Mouse (Mus musculus): ENCODE data around the gene Hist1h1b. TPM values are rescaled to one million over a fixed set of nuclear protein-coding genes. Genes with fewer than 3 reads are reported as not detected.
"Not testable (repeated sequence)": the region's sequence is repeated elsewhere in the genome, so short reads cannot be mapped to it uniquely, and the experiment has no call there.

The Hist1h1b gene
- polyA plus RNA-seq, 1 experiment from 2014 or later, result 8.1 TPM

GRCm38 (mm10) chr13:21745006-21745405, 35.4 kb downstream of the Hist1h1b start:
- no peak for ATAC-seq
- Histone ChIP-seq H3K9ac (ENCODE audit: low read depth, low read length) (no peak overlapping the region), H3K4me2 (replicated peaks; ENCODE audit: low read depth) (no peak overlapping the region), H3K36me3 (ENCODE audit: control insufficient read depth, insufficient read depth) (no peaks in the 10 kb centered on the region), H3K4me3 (ENCODE audit: low read depth, low read length) (no peak overlapping the region), H3K27ac (ENCODE audit: low read depth, low read length) (no peak overlapping the region), H3K27me3 (replicated peaks; ENCODE audit: control insufficient read depth, insufficient read depth, low read length) (no peaks in the 10 kb centered on the region), H3K9me3 (ENCODE audit: control insufficient read depth) (no peaks in the 10 kb centered on the region), H3K4me1 (replicated peaks; ENCODE audit: control insufficient read depth, insufficient read depth, low read length) (no peaks in the 10 kb centered on the region)
- WGBS, result 31% methylated on average over 1 of the region's 1 CpGs
- TF ChIP-seq CTCF (IDR thresholded peaks at IDR 0.05; ENCODE audit: low read depth), result no peak

- WGBS, result under 1% methylated on average over 44 of the region's 56 CpGs
- Histone ChIP-seq H3K4me2 (replicated peaks; ENCODE audit: low read depth) (peak within 1 kb of the TSS; percentile 71), H3K27ac (ENCODE audit: low read depth, low read length) (peak within 1 kb of the TSS; percentile 68), H3K9ac (ENCODE audit: low read depth, low read length) (peak within 1 kb of the TSS; percentile 42), H3K4me3 (ENCODE audit: low read depth, low read length) (peak within 1 kb of the TSS; percentile 32)
- peak; percentile 84 for ATAC-seq
- H3K27me3 ChIP-seq (replicated peaks; ENCODE audit: control insufficient read depth, insufficient read depth, low read length); H3K36me3 ChIP-seq (ENCODE audit: control insufficient read depth, insufficient read depth); H3K4me1 ChIP-seq (replicated peaks; ENCODE audit: control insufficient read depth, insufficient read depth, low read length); H3K9me3 ChIP-seq (ENCODE audit: control insufficient read depth): not testable (repeated sequence)
Measured at GRCm38 (mm10) chr13:21734906-21735767, 45.3 kb downstream of the Hist1h1b start, which contains the start of gene Hist1h4j. TSS of gene Hist1h4j (plus strand) at chr13:21735064.

- H3K4me3 ChIP-seq (ENCODE audit: low read depth, low read length), result peak overlapping the region; percentile 32
- TF ChIP-seq CTCF (IDR thresholded peaks at IDR 0.05; ENCODE audit: low read depth), result peak; percentile 92
- peak; percentile 70 for ATAC-seq
- H3K9me3 ChIP-seq (ENCODE audit: control insufficient read depth), result no peaks in the 10 kb centered on the region
- WGBS, result 2% methylated on average over 21 of the region's 21 CpGs
- H3K36me3 ChIP-seq (ENCODE audit: control insufficient read depth, insufficient read depth), result no peaks in the 10 kb centered on the region
- H3K27me3 ChIP-seq (replicated peaks; ENCODE audit: control insufficient read depth, insufficient read depth, low read length), result no peaks in the 10 kb centered on the region
- peak overlapping the region; percentile 71 for H3K4me2 ChIP-seq (replicated peaks; ENCODE audit: low read depth)
- peak overlapping the region; percentile 42; the same call in 1 of the 2 replicates for H3K9ac ChIP-seq (ENCODE audit: low read depth, low read length)
- peak overlapping the region; percentile 68 for H3K27ac ChIP-seq (ENCODE audit: low read depth, low read length)
- H3K4me1 ChIP-seq (replicated peaks; ENCODE audit: control insufficient read depth, insufficient read depth, low read length), result no peaks in the 10 kb centered on the region
Measured at GRCm38 (mm10) chr13:21734010-21734905, 46.2 kb downstream of the Hist1h1b start.

GRCm38 (mm10) chr13:21733466-21733865, 47.0 kb downstream of the Hist1h1b start:
- WGBS, result 81% methylated on average over 5 of the region's 5 CpGs
- no peak overlapping the region for H3K27ac ChIP-seq (ENCODE audit: low read depth, low read length)
- TF ChIP-seq CTCF (IDR thresholded peaks at IDR 0.05; ENCODE audit: low read depth), result peak; percentile 37

More at GRCm38 (mm10) chr13:21733466-21733865, 47.0 kb downstream of the Hist1h1b start:
- ATAC-seq, result no peak
- Histone ChIP-seq H3K4me2 (replicated peaks; ENCODE audit: low read depth) (no peak overlapping the region), H3K9me3 (ENCODE audit: control insufficient read depth) (no peaks in the 10 kb centered on the region), H3K4me3 (ENCODE audit: low read depth, low read length) (no peak overlapping the region), H3K4me1 (replicated peaks; ENCODE audit: control insufficient read depth, insufficient read depth, low read length) (no peaks in the 10 kb centered on the region), H3K27me3 (replicated peaks; ENCODE audit: control insufficient read depth, insufficient read depth, low read length) (no peaks in the 10 kb centered on the region), H3K9ac (ENCODE audit: low read depth, low read length) (no peak overlapping the region), H3K36me3 (ENCODE audit: control insufficient read depth, insufficient read depth) (no peaks in the 10 kb centered on the region)

Small RNA genes within 50 kb of the gene (microRNA-seq; reads per million reads assigned to microRNA genes)
- gene Gm19658 (not detected), gene Gm44346 (not detected), gene Gm44454 (not detected)

Other genes with a start within 250 kb of the Hist1h1b start
- 1.6 and 2.0 TPM in 2 replicates for gene Zkscan8, start 249.5 kb downstream of the Hist1h1b start, polyA plus RNA-seq (2015; fragmentation: Nextera tagmentation; extraction: Ambion mirVana)
- 0.14 TPM in 1 of 2 replicates, not detected in the other for gene Olfr1366, start 237.8 kb downstream of the Hist1h1b start, polyA plus RNA-seq (2015; fragmentation: Nextera tagmentation; extraction: Ambion mirVana)
- not detected in 2 replicates for gene Olfr1535, start 220.7 kb downstream of the Hist1h1b start, polyA plus RNA-seq (2015; fragmentation: Nextera tagmentation; extraction: Ambion mirVana)
- gene Olfr1364, start 198.9 kb downstream of the Hist1h1b start, polyA plus RNA-seq (2015; fragmentation: Nextera tagmentation; extraction: Ambion mirVana), result not detected in 2 replicates
- gene Olfr1362, start 166.6 kb downstream of the Hist1h1b start, polyA plus RNA-seq (2015; fragmentation: Nextera tagmentation; extraction: Ambion mirVana), result not detected in 2 replicates
- gene Olfr11, start 138.1 kb downstream of the Hist1h1b start, polyA plus RNA-seq (2015; fragmentation: Nextera tagmentation; extraction: Ambion mirVana), result 0.04 TPM in 1 of 2 replicates, not detected in the other
- gene Olfr1361, start 117.2 kb downstream of the Hist1h1b start, polyA plus RNA-seq (2015; fragmentation: Nextera tagmentation; extraction: Ambion mirVana), result not detected in 2 replicates
- not detected in 2 replicates for gene Olfr1360, start 103.2 kb downstream of the Hist1h1b start, polyA plus RNA-seq (2015; fragmentation: Nextera tagmentation; extraction: Ambion mirVana)
- gene Olfr1359, start 82.5 kb downstream of the Hist1h1b start, polyA plus RNA-seq (2015; fragmentation: Nextera tagmentation; extraction: Ambion mirVana), result not detected in 2 replicates
- 1.9 TPM in 1 of 2 replicates, not detected in the other for gene Hist1h2bl, start 64.5 kb downstream of the Hist1h1b start, polyA plus RNA-seq (2015; fragmentation: Nextera tagmentation; extraction: Ambion mirVana)
- 6.1 and 12.0 TPM in 2 replicates for gene Hist1h2ai, start 64.2 kb downstream of the Hist1h1b start, polyA plus RNA-seq (2015; fragmentation: Nextera tagmentation; extraction: Ambion mirVana)
- gene Hist1h3h, start 63.0 kb downstream of the Hist1h1b start, polyA plus RNA-seq (2015; fragmentation: Nextera tagmentation; extraction: Ambion mirVana), result 2.4 and 2.9 TPM in 2 replicates
- gene Hist1h2bm, start 58.6 kb downstream of the Hist1h1b start, polyA plus RNA-seq (2015; fragmentation: Nextera tagmentation; extraction: Ambion mirVana), result 0.51 and 0.76 TPM in 2 replicates
- 0.40 and 0.42 TPM in 2 replicates for gene Hist1h4j, start 45.6 kb downstream of the Hist1h1b start, polyA plus RNA-seq (2015; fragmentation: Nextera tagmentation; extraction: Ambion mirVana)
- gene Hist1h4k, start 30.1 kb downstream of the Hist1h1b start, polyA plus RNA-seq (2015; fragmentation: Nextera tagmentation; extraction: Ambion mirVana), result 1.4 and 2.1 TPM in 2 replicates
- 5.0 and 9.5 TPM in 2 replicates for gene Hist1h2ak, start 26.8 kb downstream of the Hist1h1b start, polyA plus RNA-seq (2015; fragmentation: Nextera tagmentation; extraction: Ambion mirVana)
- gene Hist1h2bn, start 26.5 kb downstream of the Hist1h1b start, polyA plus RNA-seq (2015; fragmentation: Nextera tagmentation; extraction: Ambion mirVana), result 1.1 TPM in 2 replicates
- gene Hist1h3i, start 2.7 kb upstream of the Hist1h1b start, polyA plus RNA-seq (2015; fragmentation: Nextera tagmentation; extraction: Ambion mirVana), result 34.1 and 39.6 TPM in 2 replicates
- gene Hist1h2an, start 6.6 kb upstream of the Hist1h1b start, polyA plus RNA-seq (2015; fragmentation: Nextera tagmentation; extraction: Ambion mirVana), result 1.5 and 3.2 TPM in 2 replicates
- 0.41 and 1.5 TPM in 2 replicates for gene Hist1h2bp, start 6.8 kb upstream of the Hist1h1b start, polyA plus RNA-seq (2015; fragmentation: Nextera tagmentation; extraction: Ambion mirVana)
- gene Hist1h2bq, start 29.6 kb upstream of the Hist1h1b start, polyA plus RNA-seq (2015; fragmentation: Nextera tagmentation; extraction: Ambion mirVana), result 7.8 and 9.8 TPM in 2 replicates
- not detected in 2 replicates for gene Hist1h2ao, start 29.8 kb upstream of the Hist1h1b start, polyA plus RNA-seq (2015; fragmentation: Nextera tagmentation; extraction: Ambion mirVana)
- gene Hist1h4m, start 31.1 kb upstream of the Hist1h1b start, polyA plus RNA-seq (2015; fragmentation: Nextera tagmentation; extraction: Ambion mirVana), result not detected in 2 replicates
- gene Hist1h4n, start 51.6 kb upstream of the Hist1h1b start, polyA plus RNA-seq (2015; fragmentation: Nextera tagmentation; extraction: Ambion mirVana), result 2.1 and 5.3 TPM in 2 replicates
- 1,504 and 1,780 TPM in 2 replicates for gene Hist1h2ap, start 52.9 kb upstream of the Hist1h1b start, polyA plus RNA-seq (2015; fragmentation: Nextera tagmentation; extraction: Ambion mirVana)
- gene Hist1h2br, start 53.1 kb upstream of the Hist1h1b start, polyA plus RNA-seq (2015; fragmentation: Nextera tagmentation; extraction: Ambion mirVana), result 7.8 and 10.0 TPM in 2 replicates
- 1.2 TPM in 2 replicates for gene Zfp184, start 164.5 kb upstream of the Hist1h1b start, polyA plus RNA-seq (2015; fragmentation: Nextera tagmentation; extraction: Ambion mirVana)
- gene Pom121l2, start 200.6 kb upstream of the Hist1h1b start, polyA plus RNA-seq (2015; fragmentation: Nextera tagmentation; extraction: Ambion mirVana), result not detected in 2 replicates
- gene Prss16, start 229.1 kb upstream of the Hist1h1b start, polyA plus RNA-seq (2015; fragmentation: Nextera tagmentation; extraction: Ambion mirVana), result 4.0 and 4.1 TPM in 2 replicates